Mouse (Mus musculus): ENCODE measurements around the gene Tusc2. TPM values are rescaled to one million over a fixed set of nuclear protein-coding genes. Genes with fewer than 3 reads are reported as not detected.

Tusc2 gene
- total RNA-seq, 4 experiments from 2014 or later: 90.7 to 97.1 (median 92.8) TPM

DNA sequence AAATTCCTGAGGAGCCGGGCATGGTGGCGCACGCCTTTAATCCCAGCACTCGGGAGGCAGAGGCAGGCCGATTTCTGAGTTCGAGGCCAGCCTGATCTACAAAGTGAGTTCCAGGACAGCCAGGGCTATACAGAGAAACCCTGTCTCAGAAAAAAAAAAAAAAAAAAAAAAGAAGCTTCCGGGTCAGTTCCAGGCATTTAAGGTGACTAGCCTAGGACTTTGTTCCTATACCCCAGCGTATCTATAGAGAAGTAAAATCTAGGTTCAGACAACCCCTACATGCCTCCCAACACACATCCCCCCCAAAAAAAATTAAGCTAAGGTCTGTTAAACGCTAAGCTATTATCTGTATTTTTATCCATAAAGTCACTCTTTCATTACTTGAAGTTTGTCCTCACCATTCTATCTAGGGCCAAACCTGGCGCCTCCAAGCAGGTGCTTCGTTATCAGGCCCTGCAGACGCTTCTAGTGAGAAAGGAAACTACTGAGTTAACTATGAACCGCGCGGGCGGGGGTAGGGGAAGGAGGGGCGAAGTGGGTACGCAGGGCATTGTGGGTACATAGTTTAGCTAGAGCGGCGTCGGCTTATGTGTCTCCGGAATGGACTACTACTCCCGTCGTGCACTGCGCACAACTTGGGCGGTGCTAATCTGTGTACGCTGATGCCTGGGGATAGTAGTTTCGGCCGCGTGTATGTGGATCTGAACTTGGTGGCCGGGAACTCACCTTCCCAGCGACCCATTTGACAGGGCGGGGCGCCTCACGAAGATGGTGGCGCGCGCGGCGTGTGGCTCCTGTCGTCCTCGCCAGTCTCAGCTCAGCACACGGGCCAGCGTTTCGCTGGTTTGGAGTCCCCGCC, 24.1 kb downstream of the Tusc2 start, which contains the start of gene Ifrd2:
Gene Ifrd2, plus strand, starts transcription at position 669 of the 859 bp plus-strand sequence.
- peak; percentile 91 to 99 for DNase-seq (ENCODE audit: low spot score in 2 of 2)

DNA sequence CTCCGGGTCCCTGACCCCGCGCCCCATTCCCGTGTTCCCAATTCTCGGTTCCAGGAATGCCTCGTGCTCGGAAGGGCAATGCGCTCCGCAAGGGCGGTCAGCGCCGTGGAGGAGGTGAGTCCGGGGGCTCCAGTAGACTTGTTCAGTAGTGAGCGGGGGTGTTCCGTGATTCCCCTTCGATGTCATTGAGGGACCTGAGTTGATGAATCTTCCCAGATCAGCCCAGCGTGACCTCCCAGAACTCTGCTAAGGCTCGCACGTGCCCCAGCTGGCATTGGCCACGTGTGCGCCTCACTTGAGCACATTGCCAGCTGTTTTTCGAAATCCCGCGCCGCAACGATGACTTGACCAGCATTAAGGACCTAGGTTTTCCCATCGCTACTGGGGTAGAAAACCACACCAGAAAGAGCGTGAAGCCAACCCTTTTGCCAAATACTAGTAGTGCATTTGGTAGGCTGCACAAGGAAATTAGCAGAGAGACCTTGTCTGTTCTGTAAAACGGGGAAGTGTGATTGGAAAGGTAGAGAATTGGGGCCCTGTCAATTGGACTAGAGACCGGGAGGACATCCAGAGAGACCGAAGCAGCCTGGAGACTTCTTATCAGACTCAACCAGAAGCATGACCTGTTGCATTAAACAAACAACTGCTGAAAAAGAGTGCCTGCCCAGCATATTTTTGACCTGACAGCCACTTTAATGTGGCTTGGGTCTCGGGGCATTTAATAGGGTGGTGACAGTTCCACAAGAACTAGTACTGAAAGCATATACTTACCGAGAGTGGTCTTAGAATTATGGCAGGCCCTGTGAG, 25.0 kb downstream of the Tusc2 start:
- DNase-seq (ENCODE audit: low spot score in 2 of 2): no peak

DNA sequence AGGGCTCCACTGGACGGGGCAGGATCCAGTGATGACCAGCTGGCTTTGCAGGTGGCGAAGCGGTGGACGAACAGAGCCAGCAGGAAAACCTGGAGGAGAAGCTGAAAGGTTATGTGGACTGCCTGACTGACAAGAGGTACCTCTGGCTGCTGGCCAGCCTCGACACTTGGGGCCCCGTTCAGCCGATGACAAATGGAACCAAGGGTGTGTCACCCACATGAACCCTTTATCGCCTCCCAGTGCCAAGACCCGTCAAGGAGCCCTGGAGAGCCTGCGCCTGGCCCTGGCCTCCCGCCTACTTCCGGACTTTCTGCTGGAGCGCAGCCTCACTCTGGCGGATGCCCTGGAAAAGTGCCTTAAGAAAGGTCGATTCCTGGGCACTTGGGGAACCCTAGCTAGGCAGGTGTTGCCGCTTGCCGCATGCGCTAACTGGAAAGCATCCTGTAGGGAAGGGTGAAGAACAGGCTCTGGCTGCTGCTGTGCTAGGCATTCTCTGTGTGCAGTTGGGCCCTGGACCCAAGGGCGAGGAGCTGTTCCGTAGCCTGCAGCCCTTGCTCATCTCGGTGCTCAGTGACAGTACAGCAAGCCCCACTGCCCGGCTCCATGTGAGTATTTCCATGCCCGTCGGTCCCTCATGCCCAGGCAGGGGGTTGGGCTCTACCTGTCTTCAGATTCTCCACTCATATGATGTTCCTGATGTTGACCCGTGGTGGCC, 27.2 kb downstream of the Tusc2 start:
- DNase-seq (ENCODE audit: low spot score in 2 of 2): no peak

DNA sequence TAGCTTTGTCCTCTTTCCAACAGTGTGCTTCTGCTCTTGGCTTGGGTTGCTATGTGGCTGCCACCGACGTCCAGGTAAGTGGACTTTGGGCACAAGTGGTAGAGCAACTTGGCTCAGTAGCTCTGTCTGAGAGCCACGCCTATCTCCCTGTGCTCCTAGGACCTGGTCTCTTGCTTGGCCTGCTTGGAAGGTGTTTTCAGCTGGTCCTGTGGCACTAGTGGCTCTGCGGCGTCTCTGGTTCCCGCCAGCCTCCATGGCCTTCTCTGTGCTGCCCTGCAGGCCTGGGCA, 27.7 kb downstream of the Tusc2 start:
- DNase-seq (ENCODE audit: low spot score in 2 of 2): no peak

DNA sequence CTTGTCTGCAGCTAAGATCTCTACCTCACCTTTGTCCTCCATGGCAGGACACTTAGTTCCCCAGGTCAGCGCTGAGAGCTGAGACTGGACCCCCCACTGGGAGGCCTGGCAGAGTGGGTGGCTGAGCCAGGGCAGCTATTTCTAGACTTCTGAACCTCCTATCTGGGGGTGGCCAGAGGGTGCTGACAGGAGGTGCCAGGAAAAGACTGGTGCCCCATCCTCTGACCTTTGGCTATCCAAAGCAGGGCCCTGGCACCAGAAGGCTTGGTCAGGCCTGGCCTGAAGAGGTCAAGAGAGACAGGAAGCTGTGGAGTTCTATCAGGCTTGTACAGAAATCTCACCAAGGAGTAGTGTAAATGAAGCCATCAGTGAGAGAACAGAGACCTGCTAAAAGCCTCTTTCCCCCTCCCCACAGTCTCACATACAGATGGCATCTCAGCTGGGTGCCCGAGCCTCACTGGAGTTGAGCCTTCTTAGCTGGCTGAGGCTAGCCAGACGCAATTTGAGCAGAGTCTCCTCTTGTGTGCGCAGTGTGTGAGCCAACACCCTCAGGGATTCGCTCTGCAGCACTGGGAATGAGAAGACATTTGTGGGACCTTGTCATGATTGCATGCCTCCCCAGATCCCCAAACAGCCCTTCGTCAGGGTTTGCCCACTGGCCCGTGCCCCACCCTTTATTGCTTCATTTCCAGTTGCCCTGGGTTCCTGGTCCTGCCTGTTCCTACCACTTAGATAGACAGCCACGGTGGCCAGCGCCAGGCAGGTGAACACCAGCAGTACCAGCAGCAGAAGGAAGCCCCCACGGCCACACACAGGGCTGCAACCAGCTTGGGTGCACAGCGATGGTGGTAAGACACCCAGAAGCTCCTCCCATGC, 30.3 kb downstream of the Tusc2 start:
- no peak for DNase-seq (ENCODE audit: low spot score in 2 of 2)

DNA sequence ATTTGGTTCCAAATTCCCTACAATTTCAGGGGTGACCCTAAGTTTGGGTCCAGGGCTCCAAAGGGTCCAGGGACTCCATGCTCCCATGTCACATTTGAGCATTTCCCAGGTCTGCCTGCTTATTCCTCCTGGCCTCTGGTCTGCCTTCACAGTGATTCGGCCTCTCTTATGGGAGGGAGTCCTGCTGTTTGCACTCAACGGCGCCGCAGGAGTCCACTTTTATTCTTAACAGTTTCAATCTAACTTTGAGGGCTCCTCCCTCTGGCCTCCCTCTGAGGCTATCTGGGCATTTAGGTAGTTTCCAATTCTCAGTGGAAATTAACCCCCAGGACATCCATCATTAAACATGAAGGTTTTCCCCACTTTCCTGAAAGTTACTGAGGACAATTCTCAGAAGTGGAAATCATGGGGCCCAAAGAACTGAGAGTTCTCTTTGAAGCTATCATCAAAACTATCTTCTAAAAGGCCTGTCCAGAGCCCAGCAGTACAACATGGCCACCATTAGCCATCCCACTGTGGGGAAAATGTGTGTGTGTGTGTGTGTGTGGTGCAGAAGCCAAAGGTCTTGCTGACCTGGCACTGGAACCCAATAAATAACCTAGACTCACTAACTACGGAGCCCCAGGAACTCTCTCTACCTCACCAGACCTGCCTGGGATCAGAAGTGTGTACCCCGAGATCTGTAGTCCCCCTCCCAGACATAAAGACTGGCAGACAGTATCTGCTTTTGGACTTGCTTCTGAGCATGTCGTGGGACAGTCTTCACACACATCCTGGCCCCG, 31.4 kb downstream of the Tusc2 start:
- DNase-seq (ENCODE audit: low spot score in 2 of 2): no peak

DNA sequence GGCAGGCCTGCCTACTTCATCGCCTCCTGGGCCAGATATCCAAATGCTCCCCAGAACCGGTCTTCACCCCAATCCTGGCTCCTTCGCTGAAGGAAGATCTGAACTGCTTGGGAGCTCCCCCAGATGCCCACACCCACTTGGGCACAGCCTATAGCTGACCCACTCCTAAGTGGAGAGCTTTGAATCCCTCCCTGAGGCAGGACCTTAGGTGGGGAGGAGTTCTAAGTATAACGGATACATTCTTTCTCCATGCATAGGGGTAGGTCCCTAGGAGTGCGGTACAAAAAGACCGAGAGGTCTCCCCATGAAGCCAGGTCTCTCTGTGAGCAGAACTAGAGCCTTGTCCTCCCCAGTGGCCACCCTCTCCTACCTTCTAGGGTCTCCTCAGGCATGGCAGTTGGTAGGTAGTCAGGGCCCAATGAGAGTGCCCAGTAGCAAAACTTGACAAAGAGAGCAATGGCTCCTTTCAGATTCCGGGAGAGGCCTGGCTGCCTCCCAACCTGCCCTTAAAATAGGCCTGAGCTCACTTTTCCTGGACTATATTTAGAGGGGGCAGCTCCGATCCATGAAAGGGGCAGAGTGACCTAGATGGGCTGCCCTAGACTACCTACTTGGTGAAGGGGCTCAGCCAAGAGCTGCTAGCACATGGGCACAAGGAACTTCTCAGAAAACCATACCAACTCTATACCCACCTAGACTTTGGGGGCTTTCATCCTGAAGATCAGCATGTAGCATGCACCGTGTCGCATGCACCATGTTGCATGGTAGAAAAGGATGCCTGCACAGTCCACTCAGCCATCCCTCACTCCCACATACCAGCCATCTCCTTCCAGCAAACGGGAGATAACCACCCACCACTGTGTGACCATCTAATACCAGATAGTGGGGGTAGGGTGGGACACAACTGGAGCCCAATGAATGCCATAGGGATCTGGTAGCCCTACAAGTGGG, 33.8 kb downstream of the Tusc2 start:
- no peak for DNase-seq (ENCODE audit: low spot score in 2 of 2)

DNA sequence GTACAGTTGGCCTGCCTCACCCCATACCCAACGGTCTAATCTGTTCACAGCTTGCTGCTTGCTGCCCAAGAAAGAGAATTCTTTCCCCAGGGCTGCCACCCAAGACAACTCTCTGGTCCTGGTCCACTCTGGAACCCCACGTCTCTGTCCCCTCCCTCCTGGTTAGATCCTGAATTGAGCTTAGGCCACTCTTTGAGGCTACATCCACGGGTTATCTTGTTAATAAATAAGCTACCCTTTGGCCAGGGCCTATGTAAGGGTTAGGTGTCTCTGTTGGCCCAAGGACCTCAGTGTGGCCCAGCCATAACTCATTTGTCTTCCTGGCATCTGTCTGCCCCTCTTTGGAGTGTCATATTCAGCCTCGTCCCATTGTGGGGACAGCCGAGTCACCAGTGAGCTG, 35.3 kb downstream of the Tusc2 start:
- no peak for DNase-seq (ENCODE audit: low spot score in 2 of 2)

DNA sequence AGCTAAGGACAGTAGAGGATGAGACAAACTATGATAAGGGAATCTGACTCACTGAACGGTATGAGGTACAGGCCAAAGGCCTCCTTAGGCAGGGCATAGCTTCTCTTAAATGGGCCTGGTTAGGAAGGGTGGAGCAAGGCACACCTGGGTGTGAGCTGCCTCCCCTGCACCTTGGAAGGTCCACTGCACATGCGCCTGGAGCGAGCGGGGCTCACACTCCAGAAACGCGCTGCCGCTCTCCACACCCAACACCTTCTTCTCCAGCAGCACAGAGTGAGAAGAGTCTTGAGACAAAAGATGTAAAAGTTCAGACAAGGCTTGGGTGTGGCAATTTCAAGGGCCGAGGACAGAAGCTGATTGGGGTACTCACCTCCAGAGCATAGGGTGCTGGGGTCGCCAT, 36.4 kb downstream of the Tusc2 start:
- DNase-seq (ENCODE audit: low spot score in 2 of 2): no peak

DNA sequence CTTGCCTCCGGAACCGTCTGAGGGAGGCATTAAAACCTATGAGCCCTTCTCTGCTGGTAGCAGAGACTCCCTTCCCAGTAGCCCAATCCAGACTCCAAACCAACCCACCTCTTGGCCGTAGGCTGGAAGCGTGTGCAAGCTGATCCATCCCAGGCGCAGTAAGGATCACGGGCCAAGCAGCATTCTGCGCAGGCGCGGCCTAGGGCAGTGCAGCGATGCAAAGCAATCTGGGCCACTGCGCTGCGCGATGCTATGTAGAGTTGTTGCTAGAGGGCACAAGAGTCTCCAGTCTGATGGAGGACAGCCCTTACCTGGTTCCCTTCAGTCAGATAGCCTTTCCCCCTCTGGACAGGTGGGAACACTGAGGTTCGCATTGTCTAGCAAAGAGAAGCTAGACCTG, 36.8 kb downstream of the Tusc2 start:
- DNase-seq (ENCODE audit: low spot score in 2 of 2): no peak

DNA sequence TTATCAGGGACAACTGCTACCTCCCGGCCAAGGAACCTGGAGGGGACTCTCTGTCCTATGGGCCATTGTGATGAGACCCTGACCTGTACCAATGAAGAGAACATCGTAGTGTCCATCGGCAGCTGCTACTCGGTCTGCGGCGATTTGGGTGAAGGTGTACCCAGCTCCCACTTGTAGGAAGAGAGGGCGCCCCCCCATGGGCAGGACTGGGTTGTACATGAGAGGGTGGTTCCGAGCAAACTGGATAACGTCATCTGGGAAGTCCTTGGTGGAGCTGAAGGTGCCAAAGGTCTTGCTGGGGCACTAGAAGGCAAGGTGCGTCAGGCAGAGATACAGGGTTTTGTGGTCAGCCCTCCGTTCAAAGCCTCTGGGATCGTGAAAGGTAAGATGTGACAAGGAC, 37.7 kb downstream of the Tusc2 start:
- DNase-seq (ENCODE audit: low spot score in 2 of 2): no peak

DNA sequence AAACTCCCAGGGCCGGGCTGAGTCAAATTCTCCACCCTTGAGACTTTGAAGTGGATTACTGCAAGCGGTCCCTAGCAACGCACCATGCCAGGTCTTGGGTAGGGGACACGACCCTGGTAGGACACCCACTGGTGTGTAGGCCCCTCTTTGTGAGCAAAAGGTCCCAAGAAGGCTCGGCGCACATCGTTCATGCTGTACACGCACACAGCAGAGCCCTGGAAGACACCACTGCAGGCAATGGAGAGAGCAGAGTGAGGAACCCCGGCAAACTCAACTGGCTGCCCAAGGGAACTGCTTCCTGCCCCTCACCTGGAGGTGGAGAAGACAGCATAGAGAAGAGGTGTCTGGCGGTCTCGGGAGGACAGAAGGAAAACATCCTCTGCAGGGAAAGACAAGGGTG, 38.2 kb downstream of the Tusc2 start:
- no peak for DNase-seq (ENCODE audit: low spot score in 2 of 2)

DNA sequence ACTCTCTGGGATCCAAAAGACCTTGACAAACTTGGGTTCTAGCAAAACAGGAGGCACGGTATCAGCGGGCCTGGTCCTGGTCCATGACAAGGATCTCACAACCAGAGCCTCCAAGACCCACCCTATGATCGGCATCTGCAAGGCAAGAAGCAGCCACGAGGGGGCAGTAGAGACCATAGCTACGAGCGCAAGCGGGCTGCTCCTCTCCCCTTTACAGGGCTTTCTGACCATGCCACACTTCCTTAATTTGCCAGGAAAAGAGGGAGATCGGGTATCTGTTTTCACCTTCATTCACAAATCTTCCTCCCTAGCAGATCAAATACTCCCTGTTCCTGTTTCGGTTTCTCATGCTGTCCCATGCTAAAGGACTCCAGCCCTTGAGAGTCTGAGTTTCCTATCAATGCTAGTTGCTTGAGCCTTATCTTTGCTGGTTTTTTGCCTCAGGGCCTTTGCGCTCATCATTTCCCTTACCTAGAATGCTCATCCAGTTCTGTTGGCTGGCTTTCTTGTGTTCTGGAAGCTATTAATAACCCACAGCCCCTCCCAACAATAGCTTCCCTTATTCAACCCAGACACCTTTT, 39.1 kb downstream of the Tusc2 start:
- peak; percentile 62 to 97 for DNase-seq (ENCODE audit: low spot score in 2 of 2)

DNA sequence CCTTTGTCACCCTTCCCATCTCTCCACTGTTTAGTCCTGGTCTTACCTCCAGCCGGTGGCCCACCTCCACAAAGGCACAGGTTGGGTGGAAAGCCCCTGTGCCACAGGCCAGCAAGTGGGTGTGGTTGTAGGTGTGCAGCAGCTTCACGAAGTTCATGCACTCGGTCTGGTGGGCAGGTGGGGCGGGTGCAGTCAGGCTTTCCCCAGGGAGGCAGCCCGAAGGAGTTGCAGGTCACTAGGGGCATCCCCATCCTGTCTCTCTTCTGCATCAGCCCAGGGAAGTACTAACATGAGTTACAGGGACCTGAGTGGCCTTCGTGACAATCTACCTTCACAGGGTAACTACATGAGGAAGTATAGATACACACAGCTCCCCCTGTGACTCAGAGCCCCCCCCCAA, 40.2 kb downstream of the Tusc2 start:
- DNase-seq (ENCODE audit: low spot score in 2 of 2): no peak

DNA sequence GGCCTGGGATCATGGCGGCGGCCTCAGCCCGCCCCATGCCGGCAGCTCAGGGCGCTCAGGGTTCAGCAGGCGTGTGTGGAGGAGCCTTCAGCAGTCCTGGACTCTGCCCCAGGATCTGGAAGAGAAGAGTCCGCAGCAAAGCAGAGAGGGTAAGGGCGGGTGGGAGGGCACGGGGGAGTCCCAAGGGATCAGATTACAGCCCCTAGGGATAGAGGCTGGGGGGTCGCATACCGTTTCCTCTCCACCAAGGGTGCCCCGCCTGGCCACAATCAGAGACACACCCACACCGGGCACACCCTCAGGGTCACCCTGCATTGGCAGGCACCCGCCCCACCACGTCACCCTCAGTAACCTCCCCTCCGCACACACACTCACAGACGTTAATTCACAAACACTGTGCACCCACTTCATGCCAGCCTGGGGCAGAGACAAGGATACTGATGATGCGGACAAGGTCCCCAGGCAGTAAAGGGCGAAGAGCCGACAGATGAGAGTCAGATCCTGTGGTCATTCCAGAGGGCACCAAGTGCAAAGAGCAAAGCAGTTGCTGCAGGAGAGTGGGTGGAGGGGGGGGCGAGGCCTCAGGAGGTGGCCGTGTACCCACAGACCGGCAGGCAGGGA, 42.1 kb downstream of the Tusc2 start:
- no peak for DNase-seq (ENCODE audit: low spot score in 2 of 2)

DNA sequence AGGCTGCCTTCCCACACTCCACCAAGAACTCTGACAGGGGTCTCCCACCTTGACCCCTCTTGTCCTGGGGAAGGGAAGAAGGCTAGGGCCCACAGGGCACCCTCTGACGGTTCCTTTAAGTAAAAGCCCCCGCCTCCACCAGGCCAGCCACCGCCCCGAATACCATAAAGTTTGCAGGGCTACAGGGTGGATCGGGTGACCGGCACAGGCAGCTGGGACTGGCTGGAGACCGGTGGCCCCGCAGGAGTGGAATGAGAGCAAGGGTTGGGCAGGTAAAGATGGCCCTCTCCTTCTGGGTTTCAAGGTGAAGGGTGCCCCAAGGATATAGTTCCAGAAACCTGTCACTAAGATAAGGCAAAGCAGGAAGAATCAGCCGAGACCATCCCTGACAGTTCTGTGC, 43.5 kb downstream of the Tusc2 start:
- no peak for DNase-seq (ENCODE audit: low spot score in 2 of 2)

DNA sequence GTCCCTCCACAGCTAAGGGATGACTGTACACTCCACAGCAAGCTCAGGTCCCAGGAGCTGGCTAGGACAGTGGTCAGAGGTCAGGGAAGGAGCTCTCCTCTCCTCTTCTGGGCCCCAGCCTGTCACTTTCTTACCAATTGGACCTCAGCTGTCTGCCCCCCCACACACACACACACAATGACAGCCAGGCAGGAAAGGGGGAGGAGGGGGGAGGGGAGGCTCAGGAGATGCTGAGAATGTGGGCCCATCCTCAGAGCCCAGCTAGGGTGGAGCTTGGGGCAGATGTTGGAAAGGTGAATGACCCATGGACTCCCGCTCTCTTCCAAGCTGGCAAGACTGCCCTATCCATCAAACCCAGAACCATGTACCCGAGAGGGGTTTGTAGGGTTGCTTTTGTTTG, 44.0 kb downstream of the Tusc2 start:
- no peak for DNase-seq (ENCODE audit: low spot score in 2 of 2)

DNA sequence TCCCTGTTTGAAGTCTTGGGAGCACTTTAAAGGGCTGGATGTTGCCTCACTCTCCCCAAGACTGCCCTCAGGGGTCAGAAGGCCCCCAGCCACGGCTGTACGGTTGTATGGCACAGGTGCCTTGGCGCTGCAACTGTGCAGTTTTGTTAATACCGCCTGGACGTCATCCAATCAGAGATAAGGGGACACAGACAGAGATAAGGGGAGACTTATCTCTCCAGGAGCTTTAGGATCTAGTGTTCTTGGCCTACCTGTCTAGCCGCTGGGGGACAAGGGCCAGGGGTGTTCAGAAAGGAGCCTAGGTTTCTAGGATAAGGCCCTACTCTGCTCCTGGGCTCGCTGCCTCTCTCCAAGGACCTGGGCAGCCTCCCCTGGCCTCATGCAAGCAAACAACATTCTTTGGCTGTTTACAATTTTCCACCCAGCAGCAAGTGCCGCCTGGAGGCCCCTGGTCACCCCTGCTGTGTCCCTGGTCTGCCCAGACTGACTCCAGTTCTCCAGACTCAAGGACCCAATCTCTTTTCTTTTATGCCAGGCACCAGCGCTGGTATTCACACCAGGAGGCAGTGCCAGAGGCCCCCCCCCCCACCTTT, 44.7 kb downstream of the Tusc2 start:
- DNase-seq (ENCODE audit: low spot score in 2 of 2): no peak
